Mouse (Mus musculus): ENCODE measurements around the gene Lrguk.

DNA sequence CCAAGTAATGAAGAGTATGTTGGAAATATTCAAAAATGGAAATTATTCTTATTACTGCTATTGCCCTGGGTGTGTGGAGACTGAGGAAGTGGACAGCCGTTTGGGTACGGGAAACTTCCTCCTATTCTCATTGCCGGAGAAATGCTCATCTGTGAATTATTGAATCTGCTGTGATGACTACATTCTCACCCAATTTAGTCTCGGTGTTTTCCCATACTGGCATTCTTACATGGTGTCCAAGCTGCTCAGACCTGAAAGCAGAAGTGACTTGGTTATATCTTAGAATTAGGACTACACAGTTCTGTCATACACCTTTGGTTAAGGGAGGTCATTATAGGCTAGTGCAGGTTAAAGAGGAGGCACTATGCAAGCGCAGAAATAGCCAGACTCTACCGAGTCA, 30.5 kb downstream of the Lrguk start:
- TF ChIP-seq CTCF (IDR thresholded peaks at IDR 0.05; ENCODE audit: low read depth), result no peak
- TF ChIP-seq EP300 (IDR thresholded peaks at IDR 0.05; ENCODE audit: low read depth), result no peak
